Mouse (Mus musculus) heart, postnatal 0 days (tissue): ENCODE results near the gene Mgat4d.

Experiments used
- CTCF ChIP-seq: IDR thresholded peaks from 2 replicates; pipeline ENCODE4 v1.5.1; 2016; ENCODE audit warnings: antibody characterized with exemption, control low read depth, low read depth
- EP300 ChIP-seq: IDR thresholded peaks from 2 replicates; pipeline ENCODE4 v1.6.1; 2016; ENCODE audit warnings: antibody characterized with exemption, low read depth

DNA sequence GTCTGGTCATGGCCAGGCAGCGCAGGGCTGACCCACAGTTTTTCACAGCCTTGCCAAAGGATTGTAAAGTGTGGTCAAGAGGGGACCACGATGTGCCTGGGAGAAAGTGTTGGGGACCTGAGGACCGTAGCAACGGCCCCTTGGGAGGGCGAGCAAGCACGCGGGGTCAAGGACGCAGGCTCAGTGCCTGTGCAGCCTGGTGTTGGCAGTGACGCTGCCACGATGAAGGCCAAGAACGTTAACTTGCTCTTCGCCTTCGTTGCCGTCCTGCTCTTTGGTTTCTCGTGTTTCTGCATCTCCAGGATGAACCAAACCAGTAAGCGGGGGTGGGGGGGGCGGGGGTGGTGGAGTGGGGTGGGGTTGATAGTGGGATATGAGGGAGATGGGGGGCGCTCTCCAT is at the start of gene Mgat4d:
- TF ChIP-seq CTCF (no peak), EP300 (no peak)
